Mouse (Mus musculus) NIH3T3 (cell line): ENCODE measurements around the gene Siae.

Source experiments
- DNase-seq: peaks from one replicate; pipeline ENCODE4 v3.0.0-alpha.2; 2012; ENCODE audit warnings: low read depth

Gene Siae

GRCm38 (mm10) chr9:37572204-37572876 lies 16.8 kb downstream of the Siae start:
- DNase-seq: no peak

- DNase-seq: peak; percentile 35
Observed at GRCm38 (mm10) chr9:37576436-37576930, 21.0 kb downstream of the Siae start.

- no peak for DNase-seq
Observed at GRCm38 (mm10) chr9:37583594-37583993, 28.1 kb downstream of the Siae start.

GRCm38 (mm10) chr9:37586718-37587117 lies 31.2 kb downstream of the Siae start:
- DNase-seq: no peak

GRCm38 (mm10) chr9:37590381-37590780 lies 34.9 kb downstream of the Siae start:
- DNase-seq: no peak

GRCm38 (mm10) chr9:37592025-37592424 lies 36.5 kb downstream of the Siae start:
- DNase-seq: no peak

GRCm38 (mm10) chr9:37592633-37593032 lies 37.1 kb downstream of the Siae start:
- no peak for DNase-seq

- no peak for DNase-seq
Observed at GRCm38 (mm10) chr9:37593690-37594089, 38.2 kb downstream of the Siae start.

GRCm38 (mm10) chr9:37595570-37595969 lies 40.1 kb downstream of the Siae start:
- DNase-seq: no peak

GRCm38 (mm10) chr9:37598637-37599036 lies 43.1 kb downstream of the Siae start:
- no peak for DNase-seq

- no peak for DNase-seq
Observed at GRCm38 (mm10) chr9:37600538-37601205, 45.2 kb downstream of the Siae start.

GRCm38 (mm10) chr9:37605089-37605488 lies 49.6 kb downstream of the Siae start:
- DNase-seq: no peak

- DNase-seq: peak; percentile 26
Observed at GRCm38 (mm10) chr9:37609558-37609957, 54.1 kb downstream of the Siae start.

- DNase-seq: peak; percentile 96
Observed at GRCm38 (mm10) chr9:37613182-37613910, 57.8 kb downstream of the Siae start, which contains the start of gene Spa17. Gene Spa17, minus strand, starts transcription at chr9:37613722.

- DNase-seq: no peak
Observed at GRCm38 (mm10) chr9:37613911-37614280, 58.4 kb downstream of the Siae start.

GRCm38 (mm10) chr9:37614316-37614715 lies 58.8 kb downstream of the Siae start:
- DNase-seq: no peak

GRCm38 (mm10) chr9:37615220-37615619 lies 59.7 kb downstream of the Siae start:
- DNase-seq: no peak

- peak; percentile 62 for DNase-seq
Observed at GRCm38 (mm10) chr9:37616770-37617169, 61.3 kb downstream of the Siae start.

- DNase-seq: no peak
Observed at GRCm38 (mm10) chr9:37621290-37621689, 65.8 kb downstream of the Siae start.

GRCm38 (mm10) chr9:37623981-37624380 lies 68.5 kb downstream of the Siae start:
- no peak for DNase-seq

- no peak for DNase-seq
Observed at GRCm38 (mm10) chr9:37624502-37624901, 69.0 kb downstream of the Siae start.

GRCm38 (mm10) chr9:37625129-37625528 lies 69.6 kb downstream of the Siae start:
- no peak for DNase-seq

- DNase-seq: no peak
Observed at GRCm38 (mm10) chr9:37625641-37626040, 70.1 kb downstream of the Siae start.
